Mouse (Mus musculus) inflammation-experienced regulatory T-cells, adult 6 months (primary cell): ENCODE measurements around the gene Ankrd11. TPM values are rescaled to one million over a fixed set of nuclear protein-coding genes. Genes with fewer than 3 reads are reported as not detected.

Source experiments
- ATAC-seq: one replicate; pipeline ENCODE4 v1.8.0; 2017
- polyA plus RNA-seq, 3 experiments: library from polyadenylated mRNA; unstranded; fragments of 100-300 nt; shearing (Covaris generic); gene quantifications; one replicate each; pipeline ENCODE4 v1.2.1; 2017

The Ankrd11 gene
- polyA plus RNA-seq, 3 experiments from 2014 or later, result 54.0 to 105 (median 84.1) TPM

DNA sequence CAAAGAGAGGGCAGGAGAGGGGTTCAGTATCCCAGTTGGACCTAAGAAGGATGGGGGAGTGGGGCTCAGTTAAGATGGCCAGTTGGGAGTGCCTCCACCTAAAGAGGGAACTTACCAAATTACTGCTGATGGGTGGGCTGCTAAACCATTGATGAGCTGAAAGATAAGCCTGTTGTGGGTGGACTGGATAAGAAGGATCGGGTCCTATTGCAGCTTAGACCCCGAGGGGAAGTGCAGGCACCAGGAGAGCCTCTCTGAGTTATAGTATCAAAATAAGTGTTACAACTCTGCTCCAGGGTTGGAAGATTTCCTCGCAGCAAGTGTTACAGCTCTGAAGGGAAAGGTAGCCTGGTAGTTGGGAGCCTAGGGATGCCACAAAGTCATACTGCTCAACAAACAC lies 197.9 kb downstream of the Ankrd11 start:
- ATAC-seq, result no peak

DNA sequence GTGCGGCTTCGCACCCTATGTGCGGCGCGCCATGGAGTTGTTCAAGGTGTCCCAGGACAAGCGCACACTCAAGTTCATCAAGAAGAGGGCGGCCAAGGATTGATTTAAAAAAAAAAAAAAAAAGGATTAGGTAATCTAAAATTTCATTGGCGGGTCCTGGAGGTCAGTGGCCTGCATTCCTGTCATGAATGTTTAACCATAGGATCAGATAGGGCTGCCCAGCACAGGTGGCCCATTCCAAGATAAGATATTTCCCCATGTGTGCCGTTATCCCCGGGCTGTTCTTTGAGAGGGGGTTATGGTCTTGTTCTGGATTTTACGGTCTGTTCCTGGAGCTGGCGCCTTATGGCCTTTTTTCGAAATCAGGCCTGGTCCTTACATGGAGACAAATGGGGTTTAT lies 205.4 kb downstream of the Ankrd11 start:
- ATAC-seq, result no peak

DNA sequence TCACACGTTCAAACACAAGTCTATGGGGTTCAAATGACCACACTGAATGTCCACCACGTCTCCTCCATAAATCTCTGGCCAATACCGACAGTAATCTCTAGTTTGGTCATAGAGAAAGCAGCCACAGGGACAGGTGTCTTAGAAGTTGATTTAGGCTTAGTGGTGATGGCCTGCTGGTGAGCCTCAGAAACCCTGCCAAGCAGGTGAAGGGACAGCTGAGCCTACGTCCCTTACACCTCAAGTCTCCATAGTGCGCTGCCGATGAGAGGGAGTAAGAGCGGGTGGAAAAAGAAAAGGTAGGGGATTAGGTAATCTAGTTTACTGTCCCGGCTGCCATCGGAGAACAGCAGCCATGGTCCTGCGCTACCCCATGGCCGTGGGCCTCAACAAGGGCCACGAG lies 205.9 kb downstream of the Ankrd11 start:
- ATAC-seq, result no peak

DNA sequence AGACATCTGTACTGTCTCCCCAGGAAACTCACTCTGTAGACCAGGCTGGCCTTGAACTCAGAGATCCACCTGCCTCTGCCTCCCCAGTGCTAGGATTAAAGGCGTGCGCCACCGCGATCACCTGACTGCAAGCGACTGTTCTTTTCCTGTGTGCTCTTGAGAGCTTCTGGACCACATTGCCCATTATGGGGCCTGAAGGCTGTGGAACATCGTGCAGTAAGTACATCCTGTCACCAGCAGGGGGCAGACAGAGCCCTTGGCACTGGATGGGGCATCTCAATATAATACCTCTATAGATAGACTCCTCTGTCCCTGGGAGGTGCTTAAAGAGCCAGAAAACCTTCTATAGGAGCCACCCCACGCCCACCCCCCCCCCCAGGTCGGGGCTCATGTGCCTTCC lies 207.1 kb downstream of the Ankrd11 start:
- peak; percentile 60 for ATAC-seq

DNA sequence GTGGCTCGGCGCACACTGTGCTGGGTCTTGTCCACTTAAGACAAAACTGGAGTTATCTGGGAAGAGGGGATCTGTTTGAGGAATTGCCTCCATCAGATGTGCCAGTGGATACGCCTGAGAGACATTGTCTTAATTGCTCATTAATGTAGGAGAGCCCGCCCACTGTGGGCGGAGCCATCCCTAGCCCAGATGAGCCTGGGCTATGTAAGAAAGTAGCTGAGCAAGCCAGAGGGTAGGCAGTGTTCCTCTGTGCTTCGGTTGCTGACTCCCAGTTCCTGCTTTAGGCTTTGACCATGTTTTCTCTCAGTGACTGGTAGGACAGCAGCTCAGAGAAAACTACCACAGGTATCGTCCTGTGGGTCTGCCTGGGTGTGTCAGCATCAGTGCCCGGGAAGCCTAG lies 207.7 kb downstream of the Ankrd11 start:
- no peak for ATAC-seq

Other genes starting within 250 kb of the Ankrd11 start
- under 1 TPM in 2 of 3 experiments, not detected in 1; 0.67 to 0.81 TPM for gene Cdh15, start 194.3 kb downstream of the Ankrd11 start, polyA plus RNA-seq
- 10 to 100 TPM; 16.5 to 35.2 (median 19.0) TPM for gene Spg7, start 20.7 kb upstream of the Ankrd11 start, polyA plus RNA-seq
- gene Rpl13, start 60.1 kb upstream of the Ankrd11 start, polyA plus RNA-seq, result 1,000 to 10,000 TPM; 1,514 to 2,679 (median 2,672) TPM
- gene Cpne7, start 75.1 kb upstream of the Ankrd11 start, polyA plus RNA-seq, result 10 to 100 TPM in 1 of 3 experiments, 1 to 10 TPM in 2; 1.2 to 13.6 (median 6.6) TPM
- gene Sult5a1, start 116.0 kb upstream of the Ankrd11 start, polyA plus RNA-seq, result under 1 TPM in 1 of 3 experiments, not detected in 2; 0.20 TPM
- not detected for gene Dpep1, start 144.0 kb upstream of the Ankrd11 start, polyA plus RNA-seq
- 100 to 1,000 TPM; 110 to 199 (median 154) TPM for gene Chmp1a, start 170.5 kb upstream of the Ankrd11 start, polyA plus RNA-seq
- gene Spata33, start 170.6 kb upstream of the Ankrd11 start, polyA plus RNA-seq, result not detected
- 10 to 100 TPM; 16.4 to 29.7 (median 24.3) TPM for gene Cdk10, start 182.6 kb upstream of the Ankrd11 start, polyA plus RNA-seq
- gene Spata2l, start 194.0 kb upstream of the Ankrd11 start, polyA plus RNA-seq, result 1 to 10 TPM; 6.3 to 7.7 (median 6.5) TPM
- gene Zfp276, start 211.9 kb upstream of the Ankrd11 start, polyA plus RNA-seq, result 1 to 10 TPM; 4.2 to 5.1 (median 5.1) TPM
- 10 to 100 TPM in 1 of 3 experiments, 1 to 10 TPM in 2; 7.3 to 12.9 (median 7.4) TPM for gene Vps9d1, start 212.1 kb upstream of the Ankrd11 start, polyA plus RNA-seq